Mouse (Mus musculus) CH12.LX (cell line): ENCODE measurements around the gene Myl9. TPM values are rescaled to one million over a fixed set of nuclear protein-coding genes. Genes with fewer than 3 reads are reported as not detected.

Experiments used
- DNase-seq: peaks from one replicate; pipeline ENCODE4 v3.0.0-alpha.2; 2013; ENCODE audit errors: extremely low read depth
- H3K27ac ChIP-seq: 2 replicates; pipeline ENCODE4 v1.5.1; 2012; ENCODE audit warnings: low read depth, mild to moderate bottlenecking, control low read depth, moderate library complexity; ENCODE audit not compliant: insufficient read depth
- H3K27me3 ChIP-seq: replicated peaks from 2 replicates; pipeline ENCODE3; 2012; ENCODE audit warnings: inconsistent platforms
- H3K36me3 ChIP-seq, 2 experiments: replicated peaks in 1 of 2; 2 replicates each; pipeline versions ENCODE3 to v1.6.1; 2012; ENCODE audit warnings: inconsistent platforms in 1 of 2, low read length in 1 of 2, mild to moderate bottlenecking in 1 of 2, mixed read lengths in 1 of 2, moderate library complexity in 1 of 2; ENCODE audit not compliant: control insufficient read depth in 1 of 2, insufficient read depth in 1 of 2
- H3K4me1 ChIP-seq, 2 experiments: 2 replicates each; pipeline ENCODE4 v1.6.1; 2012; ENCODE audit warnings: inconsistent platforms in 1 of 2, moderate library complexity in 1 of 2; ENCODE audit not compliant: insufficient read depth in 2 of 2, control insufficient read depth in 1 of 2
- H3K4me2 ChIP-seq: 2 replicates; pipeline ENCODE4 v1.6.1; 2012; ENCODE audit warnings: low read depth, mild to moderate bottlenecking, control low read depth; ENCODE audit not compliant: poor library complexity, insufficient read depth, severe bottlenecking
- H3K4me3 ChIP-seq, 3 experiments: fragments of 150-350 bp in 1 of 3; sonication (generic) in 1 of 3; replicated peaks in 1 of 3; 2 replicates each; pipeline versions ENCODE3 to v1.5.1; 2011 to 2012; ENCODE audit warnings: low read depth in 2 of 3, low read length in 2 of 3, mild to moderate bottlenecking in 2 of 3, moderate library complexity in 2 of 3, control low read depth in 1 of 3, improper control_type of control experiment in 1 of 3, inconsistent platforms in 1 of 3, mixed read lengths in 1 of 3; ENCODE audit not compliant: poor library complexity in 1 of 3
- H3K79me2 ChIP-seq: replicated peaks from 2 replicates; pipeline ENCODE4 v1.6.1; 2012; ENCODE audit warnings: mild to moderate bottlenecking, moderate library complexity; ENCODE audit not compliant: control insufficient read depth, poor library complexity, insufficient read depth, severe bottlenecking; ENCODE audit errors: extremely low read depth
- H3K9ac ChIP-seq: 2 replicates; pipeline ENCODE4 v1.6.1; 2012; ENCODE audit warnings: low read depth, mild to moderate bottlenecking, control low read depth, moderate library complexity; ENCODE audit not compliant: insufficient read depth
- H3K9me3 ChIP-seq: replicated peaks from 2 replicates; pipeline ENCODE3; 2012; ENCODE audit warnings: low read length, inconsistent platforms, mixed read lengths
- BHLHE40 ChIP-seq: IDR thresholded peaks from 2 replicates; pipeline ENCODE4 v1.6.1; 2011; ENCODE audit warnings: mild to moderate bottlenecking, low read depth, low read length, improper control_type of control experiment
- CTCF ChIP-seq, 2 experiments: IDR thresholded peaks in 1 of 2; conservative IDR thresholded peaks in 1 of 2; 2 replicates each; pipeline ENCODE4 v1.5.1; 2011 to 2012; ENCODE audit warnings: low read depth in 2 of 2, low read length in 2 of 2, improper control_type of control experiment in 1 of 2, inconsistent platforms in 1 of 2, mild to moderate bottlenecking in 1 of 2, moderate library complexity in 1 of 2
- E2F4 ChIP-seq: IDR thresholded peaks from 2 replicates; pipeline ENCODE4 v1.6.1; 2011; ENCODE audit warnings: low read depth, low read length, improper control_type of control experiment; ENCODE audit not compliant: insufficient replicate concordance
- EP300 ChIP-seq: IDR thresholded peaks from 2 replicates; pipeline ENCODE4 v1.6.1; 2011; ENCODE audit warnings: low read length, improper control_type of control experiment
- JUND ChIP-seq: conservative IDR thresholded peaks from 2 replicates; pipeline ENCODE4 v1.6.1; 2011; ENCODE audit warnings: low read depth, low read length, improper control_type of control experiment
- MAX ChIP-seq: IDR thresholded peaks from 2 replicates; pipeline ENCODE4 v1.6.1; 2011; ENCODE audit warnings: low read length, improper control_type of control experiment
- MEF2A ChIP-seq: IDR thresholded peaks from 2 replicates; pipeline ENCODE4 v1.6.1; 2014; ENCODE audit warnings: low read depth, mild to moderate bottlenecking, inconsistent platforms, low read length, improper control_type of control experiment, borderline replicate concordance
- MXI1 ChIP-seq: IDR thresholded peaks from 2 replicates; pipeline ENCODE4 v1.6.1; 2011; ENCODE audit warnings: mild to moderate bottlenecking, low read depth, low read length, improper control_type of control experiment
- NELFE ChIP-seq: IDR thresholded peaks from 2 replicates; pipeline ENCODE4 v1.6.1; 2011; ENCODE audit warnings: low read depth, low read length, improper control_type of control experiment
- PAX5 ChIP-seq: IDR thresholded peaks from 2 replicates; pipeline ENCODE4 v1.6.1; 2012; ENCODE audit warnings: low read length, inconsistent platforms, mixed read lengths
- POLR2A ChIP-seq: IDR thresholded peaks from 2 replicates; pipeline ENCODE4 v1.6.1; 2011; ENCODE audit warnings: low read depth, mild to moderate bottlenecking, improper control_type of control experiment, low read length
- POLR2AphosphoS2 ChIP-seq: IDR thresholded peaks from 2 replicates; pipeline ENCODE4 v1.6.1; 2011; ENCODE audit warnings: low read depth, low read length, improper control_type of control experiment
- TBP ChIP-seq: conservative IDR thresholded peaks from 2 replicates; pipeline ENCODE4 v1.6.1; 2011; ENCODE audit warnings: low read depth, low read length, improper control_type of control experiment
- UBTF ChIP-seq: IDR thresholded peaks from 2 replicates; pipeline ENCODE4 v1.6.1; 2012; ENCODE audit warnings: low read depth, mild to moderate bottlenecking, inconsistent platforms, low read length, improper control_type of control experiment, moderate library complexity
- USF1 ChIP-seq: IDR thresholded peaks from 2 replicates; pipeline ENCODE4 v1.6.1; 2014; ENCODE audit warnings: low read depth, mild to moderate bottlenecking, inconsistent platforms, low read length, improper control_type of control experiment
- dilution Hi-C: fragments of 300-500 bp; cut with MboI; formaldehyde crosslinking; loops from 2 replicates; pipeline ENCODE4 v1.14.3; 2020; ENCODE audit warnings: low sequenced_read_pairs; ENCODE audit not compliant: extremely low pct_unique_long_range_greater_than_20kb, extremely low pct_ligation_motif_present
- in situ Hi-C: fragments of 300-500 bp; cut with MboI; formaldehyde crosslinking; loops from 3 replicates; pipeline ENCODE4 v1.14.3; 2019; ENCODE audit warnings: low sequenced_read_pairs, low pct_ligation_motif_present, low pct_unique_long_range_greater_than_20kb, mixed read lengths
- polyA plus RNA-seq: library from polyadenylated mRNA; unstranded; fragments of >175 nt; gene quantifications from 2 replicates; pipeline ENCODE4 v1.2.1, GENCODE M21; 2012; ENCODE audit warnings: low read depth; ENCODE audit not compliant: insufficient read length
- total RNA-seq, 2 experiments: library from RNA; depleted of rRNA; stranded (reverse); fragments of 300-350 nt in 1 of 2; fragments of >200 nt in 1 of 2; gene quantifications; 2 replicates each; pipeline ENCODE4 v1.2.3; 2012 to 2014

Gene Myl9
- total and polyA plus RNA-seq, 3 experiments: not detected

- in situ Hi-C loops: no loop called here
- H3K9ac ChIP-seq: no peak overlapping the region
- no peak overlapping the region for H3K4me3 ChIP-seq
- no peaks in the 10 kb centered on the region for H3K27me3 ChIP-seq
- H3K9me3 ChIP-seq: peaks cover 5% of the 10 kb centered on the region
- peaks cover 0 to 15% of the 10 kb centered on the region in 2 experiments; a peak in 2 of 4 replicates for H3K4me1 ChIP-seq
- no peaks in the 10 kb centered on the region for H3K36me3 ChIP-seq
- H3K79me2 ChIP-seq: no peaks in the 10 kb centered on the region
- H3K4me2 ChIP-seq: no peak overlapping the region
- dilution Hi-C loops: no loop called here
- DNase-seq: no peak
- TF ChIP-seq MAX: no peak
- TF ChIP-seq JUND: no peak
- TF ChIP-seq UBTF: no peak
- TF ChIP-seq USF1: no peak
- no peak for TF ChIP-seq MXI1
- no peak for TF ChIP-seq E2F4
- TF ChIP-seq EP300: no peak
- TF ChIP-seq POLR2A: no peak
- no peak for TF ChIP-seq TBP
- TF ChIP-seq NELFE: no peak
- TF ChIP-seq, all 38 proteins: peak for 0
- H3K27ac ChIP-seq: no peak overlapping the region
Observed at GRCm38 (mm10) chr2:156774035-156774737, 1.0 kb upstream of the Myl9 start.

- no peak overlapping the region for H3K9ac ChIP-seq
- peaks cover 5% of the 10 kb centered on the region for H3K9me3 ChIP-seq
- no peak overlapping the region for H3K27ac ChIP-seq
- in situ Hi-C loops: no loop called here
- H3K79me2 ChIP-seq: no peaks in the 10 kb centered on the region
- no peak overlapping the region for H3K4me3 ChIP-seq
- H3K4me1 ChIP-seq: peaks cover 0 to 21% of the 10 kb centered on the region in 2 experiments; a peak in 2 of 4 replicates
- TF ChIP-seq MXI1 (no peak), POLR2AphosphoS2 (no peak), CTCF (conservative IDR thresholded peaks at IDR 0.05 in 1 of 2, IDR thresholded peaks at IDR 0.05 in 1 of 2; ENCODE audit: low read depth in 2 of 2, low read length in 2 of 2) (no peak), MEF2A (no peak), E2F4 (no peak), BHLHE40 (no peak), PAX5 (no peak)
- TF ChIP-seq, all 38 proteins: peak for 0
- Histone ChIP-seq H3K27me3 (no peaks in the 10 kb centered on the region), H3K4me2 (no peak overlapping the region), H3K36me3 (no peaks in the 10 kb centered on the region)
- dilution Hi-C loops: no loop called here
- DNase-seq: no peak
Observed at GRCm38 (mm10) chr2:156775455-156776435, 525 bp downstream of the Myl9 start.
